Mouse (Mus musculus) right cerebral cortex, postnatal 25 days (tissue): ENCODE measurements around the gene Sec22a.

Experiments used
- DNase-seq: peaks from one replicate; pipeline ENCODE4 v3.0.0; 2022

Sec22a gene

GRCm38 (mm10) chr16:35363150-35364062 is at the start of gene Sec22a:
Gene Sec22a, minus strand, starts transcription at chr16:35363918.
- peak; percentile 94 for DNase-seq

DNA sequence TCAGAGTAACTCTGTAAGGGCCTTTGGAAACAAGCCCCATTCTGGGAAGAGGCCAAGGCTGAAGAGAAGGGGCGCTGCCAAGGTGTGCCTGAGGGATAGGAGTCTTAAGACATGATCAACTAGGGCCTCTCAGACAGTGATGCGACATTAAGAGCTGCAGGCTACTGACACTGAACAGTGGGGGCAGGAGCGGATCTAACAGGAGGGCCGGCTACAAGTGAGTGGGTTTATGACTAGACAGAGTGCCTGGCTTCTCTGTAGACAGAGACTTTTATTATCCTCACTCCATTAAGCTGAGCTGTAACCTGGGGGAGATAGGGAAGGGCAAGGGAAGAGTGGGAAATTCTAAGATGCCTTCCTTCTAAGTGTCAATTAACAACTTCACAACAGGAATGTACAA is 43.0 kb upstream of the Sec22a start:
- no peak for DNase-seq

DNA sequence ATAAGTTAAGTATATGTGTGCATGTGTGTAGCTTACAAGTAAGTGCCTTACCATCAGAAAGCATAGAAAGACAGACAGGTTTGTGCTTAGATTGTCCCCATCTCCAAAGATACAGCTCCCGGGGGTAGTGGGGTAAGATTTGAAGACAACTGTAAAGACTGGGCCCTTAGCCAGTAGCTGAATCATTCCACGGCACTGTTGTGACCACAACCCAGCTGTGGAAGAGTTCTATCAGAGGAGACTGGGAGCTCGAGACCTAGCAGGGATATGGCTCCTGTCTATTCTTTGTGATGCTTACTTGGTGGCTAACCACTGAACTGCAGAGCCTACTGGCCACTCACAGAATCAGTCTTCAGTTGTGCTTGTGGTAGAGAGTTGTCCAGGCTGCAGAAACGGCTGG is 42.4 kb upstream of the Sec22a start:
- no peak for DNase-seq

DNA sequence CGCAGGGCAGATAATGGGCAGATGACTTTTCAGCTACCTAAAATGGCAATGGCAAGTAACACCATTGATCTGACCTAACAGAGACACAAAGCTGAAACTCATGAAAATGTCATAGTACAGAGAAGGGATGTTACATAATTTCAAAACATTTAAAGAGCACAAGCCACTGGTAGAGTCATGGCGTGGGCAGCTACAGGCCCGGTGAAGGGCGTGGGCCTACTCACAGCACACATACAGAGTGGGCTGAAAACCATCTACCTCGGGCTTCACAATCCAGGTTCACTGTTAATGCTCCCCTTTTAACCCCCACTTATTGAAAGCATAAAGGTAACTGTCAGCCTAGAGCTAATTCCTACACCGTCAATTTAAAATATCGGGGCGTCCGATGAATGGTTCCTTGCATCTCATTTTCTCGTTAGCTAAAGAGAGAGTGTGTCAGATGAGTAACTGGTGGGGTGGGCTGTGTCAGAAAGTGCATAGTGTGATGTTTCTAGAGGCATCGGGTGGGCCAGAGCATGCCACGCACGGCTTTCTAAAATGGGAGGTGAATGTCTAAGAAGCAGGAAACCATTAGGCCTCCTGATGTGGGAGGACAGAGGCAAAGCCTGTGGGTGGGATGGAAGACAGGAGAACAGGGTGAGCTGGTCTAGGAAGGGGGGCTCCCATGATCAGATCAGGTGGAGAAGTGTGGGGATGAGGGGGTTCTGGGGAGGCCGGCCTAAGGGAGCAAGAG is 41.8 kb upstream of the Sec22a start:
- DNase-seq, result no peak

GRCm38 (mm10) chr16:35404864-35405263 is 41.1 kb upstream of the Sec22a start:
- DNase-seq, result no peak

GRCm38 (mm10) chr16:35403891-35404290 is 40.2 kb upstream of the Sec22a start:
- no peak for DNase-seq

DNA sequence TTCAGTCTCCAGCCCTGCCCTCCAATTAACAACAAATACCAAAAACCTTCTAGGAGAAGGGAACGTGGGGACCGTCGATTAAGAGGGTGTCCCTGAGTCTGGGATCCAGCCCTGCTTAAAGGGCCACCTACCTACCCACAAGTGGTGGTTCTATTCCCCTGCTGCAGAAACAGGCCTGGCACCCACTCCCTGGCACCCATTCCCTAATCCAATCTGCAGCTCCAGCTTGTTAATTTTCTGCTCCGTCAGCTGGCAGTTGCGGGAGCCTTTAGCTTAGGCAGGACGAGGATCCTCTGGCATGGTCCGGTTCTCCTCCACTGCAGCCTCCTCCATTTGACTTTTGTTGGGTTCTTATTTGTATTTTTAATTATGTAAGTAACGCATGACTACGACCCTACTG is 39.6 kb upstream of the Sec22a start:
- DNase-seq, result no peak

DNA sequence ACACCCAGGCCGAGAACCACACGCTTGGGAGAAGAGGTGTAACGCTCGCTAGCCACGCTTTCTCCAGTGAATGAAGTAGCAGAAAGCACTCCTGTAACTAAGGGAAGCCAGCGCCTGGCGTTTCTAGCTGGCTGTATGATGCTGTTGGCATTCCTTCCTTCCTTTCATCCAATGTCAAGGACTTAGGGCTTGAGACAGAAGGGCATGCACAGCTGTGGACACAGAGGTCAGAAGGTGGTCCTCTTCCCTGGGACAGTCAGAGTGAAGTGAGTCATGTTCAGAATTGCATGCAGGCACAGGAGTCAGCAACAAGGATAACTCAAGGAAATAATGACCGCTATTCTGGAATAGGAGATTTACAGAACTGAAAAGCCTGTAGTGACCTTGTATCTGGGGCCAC is 29.1 kb upstream of the Sec22a start:
- DNase-seq, result no peak

GRCm38 (mm10) chr16:35385654-35386053 is 21.9 kb upstream of the Sec22a start:
- no peak for DNase-seq

- no peak for DNase-seq
These were observed 16.3 kb upstream of the Sec22a start for GRCm38 (mm10) chr16:35380048-35380447.

GRCm38 (mm10) chr16:35379344-35379743 is 15.6 kb upstream of the Sec22a start:
- DNase-seq, result no peak

GRCm38 (mm10) chr16:35364063-35364428 is 328 bp upstream of the Sec22a start:
- no peak for DNase-seq

GRCm38 (mm10) chr16:35362221-35362620 is 1.5 kb downstream of the Sec22a start:
- DNase-seq, result no peak

- DNase-seq, result peak; percentile 8
These were observed 3.1 kb downstream of the Sec22a start for GRCm38 (mm10) chr16:35360593-35360992.

DNA sequence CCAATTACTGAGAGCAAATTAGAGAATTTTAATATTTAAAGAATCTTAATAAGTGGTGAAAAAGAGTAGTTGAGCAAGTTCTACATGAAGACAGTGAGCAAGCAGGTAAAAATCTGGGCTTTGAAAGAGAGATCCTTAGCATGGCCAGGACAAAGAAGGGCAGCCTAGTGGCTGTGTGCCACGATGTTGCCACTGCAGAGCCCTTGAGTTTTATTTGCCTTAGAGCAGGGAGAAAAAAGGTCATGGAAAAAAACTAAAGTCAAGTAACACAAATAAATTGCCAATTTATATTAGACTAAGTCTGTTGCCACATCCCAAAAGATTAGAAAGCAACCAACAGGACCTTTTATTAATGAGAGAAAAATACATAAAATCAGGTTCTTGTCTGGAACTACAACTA is 6.3 kb downstream of the Sec22a start:
- DNase-seq, result no peak

- DNase-seq, result no peak
These were observed 33.3 kb downstream of the Sec22a start for GRCm38 (mm10) chr16:35330451-35330850.

DNA sequence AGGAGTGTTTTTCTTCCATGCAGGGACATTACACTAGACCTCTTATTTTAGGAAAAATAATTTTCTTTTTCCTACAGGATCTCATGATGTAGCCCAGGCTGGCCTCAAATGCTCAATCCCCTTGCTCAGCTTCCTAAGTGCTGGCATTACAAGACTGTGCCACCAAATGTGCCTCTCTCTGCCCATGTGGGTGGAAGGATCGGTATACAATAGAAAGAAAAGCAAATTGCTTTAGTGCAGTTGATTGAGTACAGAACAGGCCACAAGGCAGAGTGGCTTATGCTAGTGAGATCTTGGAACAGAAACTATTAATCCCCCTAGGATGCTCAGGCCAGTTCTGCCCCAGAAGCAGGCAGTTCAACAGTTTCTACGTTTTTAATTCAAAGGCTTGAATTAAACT is 43.9 kb downstream of the Sec22a start:
- no peak for DNase-seq

DNA sequence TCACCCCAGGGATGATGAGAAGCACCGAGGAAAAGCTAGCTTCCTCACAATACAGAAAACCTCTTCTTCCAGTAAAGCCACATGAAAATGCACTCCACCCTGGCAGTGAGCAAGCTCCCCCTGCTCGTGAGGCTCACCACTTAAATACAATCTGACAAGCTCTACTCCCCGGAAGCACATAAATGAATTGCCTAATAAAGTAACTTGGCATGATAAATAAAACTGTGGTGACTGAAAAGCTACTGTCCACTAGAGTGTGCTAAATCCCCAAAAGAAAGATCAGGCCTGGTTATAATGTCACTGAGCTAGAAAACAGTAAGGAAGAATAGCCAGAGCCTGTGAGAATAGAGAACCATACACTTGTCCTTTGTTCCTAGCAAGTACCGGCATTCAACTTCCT is 44.4 kb downstream of the Sec22a start:
- DNase-seq, result no peak

GRCm38 (mm10) chr16:35318397-35318796 is 45.3 kb downstream of the Sec22a start:
- DNase-seq, result no peak

DNA sequence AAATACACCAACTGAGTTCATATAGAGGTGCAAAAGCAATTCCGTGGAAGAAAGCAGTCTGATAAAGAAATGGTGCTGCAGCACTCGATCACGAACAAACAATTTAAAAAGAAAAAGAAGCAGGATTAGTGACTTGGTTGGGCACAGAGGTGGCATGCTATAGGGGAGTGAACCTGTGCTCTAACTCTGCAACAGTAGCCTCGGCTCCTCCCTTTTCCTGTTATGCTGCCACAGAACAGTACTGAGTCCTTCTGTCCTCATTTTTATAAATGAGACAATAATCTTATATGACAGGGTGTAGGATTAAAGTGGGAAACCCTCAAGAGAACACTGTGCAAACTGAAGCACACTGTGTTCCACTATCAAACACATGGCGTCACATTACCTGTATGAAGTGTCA is 46.3 kb downstream of the Sec22a start:
- no peak for DNase-seq

DNA sequence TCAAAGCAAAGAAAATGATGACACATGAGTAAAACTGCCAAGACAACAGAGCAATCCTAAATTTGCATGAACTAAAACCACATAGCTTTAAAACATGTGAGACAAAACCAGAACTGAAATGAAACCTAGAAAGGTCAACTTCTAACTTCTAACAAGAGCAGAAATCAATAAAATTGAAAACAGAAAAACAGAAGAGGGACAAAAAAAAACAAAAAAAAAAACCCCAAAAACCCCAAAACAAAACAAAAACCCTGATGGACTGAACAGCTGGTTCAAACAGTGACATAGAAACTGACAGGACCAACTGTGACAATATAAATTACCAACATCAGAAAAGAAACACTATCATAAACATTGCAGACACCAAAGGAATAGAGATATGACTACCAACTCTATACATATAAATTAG is 46.9 kb downstream of the Sec22a start:
- DNase-seq, result no peak

DNA sequence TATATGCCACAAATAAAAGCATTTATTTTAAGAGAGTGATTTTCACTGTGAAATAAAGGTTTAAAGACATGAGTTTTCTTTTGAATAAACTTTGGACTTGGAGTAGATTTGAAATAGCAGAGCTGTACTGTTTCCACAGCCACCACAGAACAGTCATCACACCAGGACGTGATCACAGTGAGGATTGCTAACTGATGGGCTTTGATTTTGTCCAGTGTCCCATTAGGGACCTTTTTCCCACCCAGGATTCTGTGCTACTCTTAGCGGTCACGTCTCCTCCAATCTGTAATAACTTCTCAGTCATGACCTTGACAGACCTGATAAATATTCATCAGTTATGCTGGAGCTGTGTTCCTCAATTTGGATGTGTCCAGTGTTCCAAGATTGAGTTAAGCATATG is 48.2 kb downstream of the Sec22a start:
- DNase-seq, result no peak

DNA sequence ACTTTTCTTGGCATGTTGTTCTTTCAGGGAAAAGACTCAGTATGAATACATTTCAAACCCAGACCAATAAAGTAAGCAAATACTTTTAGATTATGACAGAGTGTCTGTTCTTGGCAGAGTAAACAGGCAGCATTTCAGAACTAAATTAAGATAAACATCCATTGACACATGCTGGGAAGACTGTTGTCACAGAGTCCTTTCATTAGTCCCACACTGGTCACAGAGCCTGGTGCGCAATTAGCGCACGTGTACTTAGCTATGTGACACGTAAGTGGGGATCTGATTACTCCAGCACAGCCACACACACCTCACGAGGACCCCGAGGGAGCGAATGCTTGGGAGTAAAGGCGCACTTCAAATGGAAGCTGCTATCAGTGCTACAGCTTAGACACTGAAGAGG is 52.1 kb downstream of the Sec22a start:
- no peak for DNase-seq

DNA sequence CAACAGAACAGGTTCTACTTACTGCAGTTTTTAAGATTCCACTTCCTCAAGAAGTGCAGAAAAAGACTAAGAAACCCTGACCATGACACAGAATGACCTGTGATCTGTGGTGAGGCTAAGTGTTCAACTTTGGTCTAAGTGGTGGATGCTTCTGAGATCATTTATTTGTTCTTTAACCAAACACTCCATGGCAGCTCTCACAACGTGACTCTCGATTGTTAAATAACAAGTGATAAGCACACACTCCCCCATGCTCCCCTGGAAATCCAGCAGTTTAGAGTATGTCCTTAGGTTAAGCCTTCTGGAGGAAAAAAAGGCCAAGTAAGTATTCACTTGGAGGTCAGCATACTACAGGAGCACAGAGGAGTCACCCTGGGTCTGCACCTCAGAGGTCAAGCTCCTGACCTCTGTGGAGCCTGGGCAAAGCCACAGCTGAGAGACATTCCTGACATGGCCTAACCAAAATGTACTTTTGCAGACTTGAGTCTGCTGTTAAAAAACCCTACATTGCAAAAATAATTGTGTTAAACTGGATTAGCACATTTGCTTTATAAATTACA is 53.1 kb downstream of the Sec22a start:
- DNase-seq, result no peak
